Mouse (Mus musculus): Measurements from ENCODE around the gene Dcaf11. TPM values are rescaled to one million over a fixed set of nuclear protein-coding genes. Genes with fewer than 3 reads are reported as not detected.

Gene Dcaf11
- 72.9 and 81.6 TPM in 2 replicates for polyA plus RNA-seq (2015; fragmentation: Nextera tagmentation; extraction: Ambion mirVana)

GRCm38 (mm10) chr14:55559799-55560201 is at the start of gene Dcaf11:
Dcaf11 (plus strand) TSS chr14:55560006.
- peak within 1 kb of the TSS; percentile 91 for H3K4me2 ChIP-seq (ENCODE audit: low read depth, low read length)
- peaks cover 10% of the 10 kb centered on the region for H3K36me3 ChIP-seq (ENCODE audit: control insufficient read depth, insufficient read depth, low read length)
- no peaks in the 10 kb centered on the region for H3K9me3 ChIP-seq (ENCODE audit: control insufficient read depth, low read length)
- under 1% methylated on average over 27 of the region's 27 CpGs for WGBS
- H3K4me1 ChIP-seq (replicated peaks; ENCODE audit: control insufficient read depth, insufficient read depth, low read length): peaks cover 20% of the 10 kb centered on the region
- H3K4me3 ChIP-seq (ENCODE audit: low read length): peak within 1 kb of the TSS; percentile 83
- peak within 1 kb of the TSS; percentile 100 for H3K27ac ChIP-seq (ENCODE audit: low read length)
- peak; percentile 78 for ATAC-seq (ENCODE audit: low read depth)
- peak within 1 kb of the TSS; percentile 87 for H3K9ac ChIP-seq (ENCODE audit: low read length)
- no peaks in the 10 kb centered on the region for H3K27me3 ChIP-seq (ENCODE audit: control insufficient read depth, insufficient read depth, low read depth, low read length)

DNA sequence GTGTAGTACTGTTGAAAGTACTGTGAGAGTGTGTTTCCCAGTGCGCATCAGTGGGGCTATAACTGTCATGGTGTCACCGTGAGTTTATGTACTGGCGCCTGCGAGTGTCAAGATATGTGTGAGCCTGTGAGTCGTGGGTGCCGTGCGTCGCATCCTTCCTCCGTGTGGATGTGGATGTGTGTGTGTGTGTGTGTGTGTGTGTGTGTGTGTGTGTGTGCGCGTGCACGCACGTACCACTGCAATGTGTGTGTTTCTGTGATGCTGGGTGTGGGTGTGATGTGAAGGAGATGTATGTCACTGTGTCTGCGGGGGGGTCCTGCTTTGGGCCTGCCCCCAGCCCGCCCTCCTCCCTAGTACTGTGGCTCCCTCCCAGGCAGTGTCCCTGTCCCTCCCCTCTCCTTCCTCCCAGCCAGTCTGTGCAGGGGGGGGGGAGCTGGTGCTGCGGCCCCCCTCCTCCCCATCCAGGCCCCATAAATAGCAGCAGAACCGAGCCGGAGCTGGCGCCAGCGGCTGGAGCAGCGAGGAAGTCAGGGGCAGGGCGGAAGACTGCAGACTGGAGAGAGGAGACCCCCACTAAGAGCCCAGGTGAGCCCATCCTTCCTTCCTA is 49.6 kb upstream of the Dcaf11 start, which contains the start of gene Cpne6:
TSS of gene Cpne6 (plus strand) at position 321 of the 607 bp plus-strand sequence.
- 52% methylated on average over 20 of the region's 22 CpGs for WGBS
- H3K36me3 ChIP-seq (ENCODE audit: control insufficient read depth, insufficient read depth, low read length): no peaks in the 10 kb centered on the region
- no peak within 1 kb of the TSS for H3K4me3 ChIP-seq (ENCODE audit: low read length)
- H3K4me1 ChIP-seq (replicated peaks; ENCODE audit: control insufficient read depth, insufficient read depth, low read length): no peaks in the 10 kb centered on the region
- no peaks in the 10 kb centered on the region; the same call in 1 of the 2 replicates for H3K27me3 ChIP-seq (ENCODE audit: control insufficient read depth, insufficient read depth, low read depth, low read length)
- H3K4me2 ChIP-seq (ENCODE audit: low read depth, low read length): peak within 1 kb of the TSS; percentile 5; the same call in 1 of the 2 replicates
- peak; percentile 26; the same call in 1 of the 2 replicates for ATAC-seq (ENCODE audit: low read depth)
- no peak within 1 kb of the TSS for H3K9ac ChIP-seq (ENCODE audit: low read length)
- H3K9me3 ChIP-seq (ENCODE audit: control insufficient read depth, low read length): no peaks in the 10 kb centered on the region
- H3K27ac ChIP-seq (ENCODE audit: low read length): no peak within 1 kb of the TSS

- peak; percentile 29 for ATAC-seq (ENCODE audit: low read depth)
- no peak overlapping the region for H3K4me2 ChIP-seq (ENCODE audit: low read depth, low read length)
These were observed 48.8 kb upstream of the Dcaf11 start for GRCm38 (mm10) chr14:55511037-55511436.

GRCm38 (mm10) chr14:55513927-55514326 is 45.9 kb upstream of the Dcaf11 start:
- no peak overlapping the region for H3K9ac ChIP-seq (ENCODE audit: low read length)
- peaks cover 1% of the 10 kb centered on the region; the same call in 1 of the 2 replicates for H3K27me3 ChIP-seq (ENCODE audit: control insufficient read depth, insufficient read depth, low read depth, low read length)
- H3K9me3 ChIP-seq (ENCODE audit: control insufficient read depth, low read length): no peaks in the 10 kb centered on the region
- no peak for ATAC-seq (ENCODE audit: low read depth)
- no peak overlapping the region for H3K4me2 ChIP-seq (ENCODE audit: low read depth, low read length)
- H3K4me1 ChIP-seq (replicated peaks; ENCODE audit: control insufficient read depth, insufficient read depth, low read length): no peaks in the 10 kb centered on the region
- H3K27ac ChIP-seq (ENCODE audit: low read length): no peak overlapping the region
- no peaks in the 10 kb centered on the region for H3K36me3 ChIP-seq (ENCODE audit: control insufficient read depth, insufficient read depth, low read length)
- 43% methylated on average over 10 of the region's 10 CpGs for WGBS
- H3K4me3 ChIP-seq (ENCODE audit: low read length): no peak overlapping the region

More at GRCm38 (mm10) chr14:55511037-55511436, 48.8 kb upstream of the Dcaf11 start:
- Histone ChIP-seq H3K36me3 (ENCODE audit: control insufficient read depth, insufficient read depth, low read length) (no peaks in the 10 kb centered on the region), H3K27me3 (ENCODE audit: control insufficient read depth, insufficient read depth, low read depth, low read length) (no peaks in the 10 kb centered on the region; the same call in 1 of the 2 replicates), H3K4me3 (ENCODE audit: low read length) (no peak overlapping the region), H3K4me1 (replicated peaks; ENCODE audit: control insufficient read depth, insufficient read depth, low read length) (no peaks in the 10 kb centered on the region), H3K9ac (ENCODE audit: low read length) (no peak overlapping the region), H3K9me3 (ENCODE audit: control insufficient read depth, low read length) (no peaks in the 10 kb centered on the region), H3K27ac (ENCODE audit: low read length) (no peak overlapping the region)
- 41% methylated on average over 7 of the region's 7 CpGs for WGBS

- Histone ChIP-seq H3K4me2 (ENCODE audit: low read depth, low read length) (no peak overlapping the region), H3K4me1 (replicated peaks; ENCODE audit: control insufficient read depth, insufficient read depth, low read length) (peaks cover under 1% of the 10 kb centered on the region; the same call in 1 of the 2 replicates), H3K4me3 (ENCODE audit: low read length) (no peak overlapping the region), H3K9me3 (ENCODE audit: control insufficient read depth, low read length) (no peaks in the 10 kb centered on the region), H3K27ac (ENCODE audit: low read length) (no peak overlapping the region), H3K36me3 (ENCODE audit: control insufficient read depth, insufficient read depth, low read length) (no peaks in the 10 kb centered on the region), H3K27me3 (ENCODE audit: control insufficient read depth, insufficient read depth, low read depth, low read length) (peaks cover 16% of the 10 kb centered on the region), H3K9ac (ENCODE audit: low read length) (no peak overlapping the region)
- no peak for ATAC-seq (ENCODE audit: low read depth)
- 79% methylated on average over 4 of the region's 4 CpGs for WGBS
These were observed 44.0 kb upstream of the Dcaf11 start for GRCm38 (mm10) chr14:55515846-55516245.

DNA sequence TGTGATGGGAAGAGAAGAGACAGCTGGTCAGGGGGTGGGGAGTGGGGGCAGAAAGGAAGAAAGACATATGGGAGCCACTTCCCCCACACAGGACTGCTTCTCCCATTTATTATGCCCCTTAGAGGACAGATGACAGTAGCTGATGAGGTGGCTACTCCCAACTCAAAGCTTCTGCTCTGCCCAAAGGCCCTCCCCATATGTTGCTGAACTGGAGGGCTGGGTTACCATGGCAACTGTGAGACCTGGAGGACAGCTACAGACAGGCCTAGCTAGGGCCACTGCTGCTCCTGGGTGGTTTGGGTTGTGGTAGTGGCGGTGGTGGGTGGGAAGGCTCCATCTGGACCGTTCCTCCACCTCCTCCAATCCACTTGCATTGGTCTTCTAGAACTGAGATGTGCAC is 40.9 kb upstream of the Dcaf11 start:
- ATAC-seq (ENCODE audit: low read depth): no peak
- Histone ChIP-seq H3K27me3 (ENCODE audit: control insufficient read depth, insufficient read depth, low read depth, low read length) (peaks cover 27% of the 10 kb centered on the region), H3K9me3 (ENCODE audit: control insufficient read depth, low read length) (no peaks in the 10 kb centered on the region), H3K4me1 (replicated peaks; ENCODE audit: control insufficient read depth, insufficient read depth, low read length) (peaks cover 3% of the 10 kb centered on the region; the same call in 1 of the 2 replicates), H3K36me3 (ENCODE audit: control insufficient read depth, insufficient read depth, low read length) (no peaks in the 10 kb centered on the region), H3K4me2 (ENCODE audit: low read depth, low read length) (no peak overlapping the region), H3K27ac (ENCODE audit: low read length) (no peak overlapping the region), H3K4me3 (ENCODE audit: low read length) (no peak overlapping the region), H3K9ac (ENCODE audit: low read length) (no peak overlapping the region)
- WGBS: 44% methylated on average over 2 of the region's 2 CpGs

DNA sequence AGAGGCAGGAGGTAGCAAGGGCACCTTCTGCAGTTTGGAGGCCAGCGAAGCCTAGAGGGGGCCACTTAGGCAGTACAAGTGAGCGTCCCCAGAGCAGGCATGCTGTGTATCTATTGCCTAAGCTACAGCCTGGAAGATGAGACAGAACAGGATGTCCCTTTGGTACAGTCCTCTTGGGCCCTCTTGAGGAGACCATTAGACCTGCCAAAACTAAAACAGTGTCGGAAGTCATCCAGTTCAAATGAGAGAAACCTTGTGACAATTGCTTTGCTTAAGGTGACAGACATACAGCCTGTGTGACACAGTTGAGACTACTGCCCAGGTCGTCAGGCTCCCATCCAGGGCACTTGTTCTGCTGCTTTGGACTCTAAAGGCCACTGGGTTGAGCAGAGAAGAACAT is 40.2 kb upstream of the Dcaf11 start:
- no peak overlapping the region for H3K9ac ChIP-seq (ENCODE audit: low read length)
- no peaks in the 10 kb centered on the region for H3K9me3 ChIP-seq (ENCODE audit: control insufficient read depth, low read length)
- H3K27ac ChIP-seq (ENCODE audit: low read length): no peak overlapping the region
- no peak for ATAC-seq (ENCODE audit: low read depth)
- no peak overlapping the region for H3K4me2 ChIP-seq (ENCODE audit: low read depth, low read length)
- peaks cover 30% of the 10 kb centered on the region for H3K27me3 ChIP-seq (ENCODE audit: control insufficient read depth, insufficient read depth, low read depth, low read length)
- H3K4me3 ChIP-seq (ENCODE audit: low read length): no peak overlapping the region
- peaks cover 3% of the 10 kb centered on the region; the same call in 1 of the 2 replicates for H3K4me1 ChIP-seq (replicated peaks; ENCODE audit: control insufficient read depth, insufficient read depth, low read length)
- H3K36me3 ChIP-seq (ENCODE audit: control insufficient read depth, insufficient read depth, low read length): no peaks in the 10 kb centered on the region
- 61% methylated on average over 4 of the region's 4 CpGs for WGBS

DNA sequence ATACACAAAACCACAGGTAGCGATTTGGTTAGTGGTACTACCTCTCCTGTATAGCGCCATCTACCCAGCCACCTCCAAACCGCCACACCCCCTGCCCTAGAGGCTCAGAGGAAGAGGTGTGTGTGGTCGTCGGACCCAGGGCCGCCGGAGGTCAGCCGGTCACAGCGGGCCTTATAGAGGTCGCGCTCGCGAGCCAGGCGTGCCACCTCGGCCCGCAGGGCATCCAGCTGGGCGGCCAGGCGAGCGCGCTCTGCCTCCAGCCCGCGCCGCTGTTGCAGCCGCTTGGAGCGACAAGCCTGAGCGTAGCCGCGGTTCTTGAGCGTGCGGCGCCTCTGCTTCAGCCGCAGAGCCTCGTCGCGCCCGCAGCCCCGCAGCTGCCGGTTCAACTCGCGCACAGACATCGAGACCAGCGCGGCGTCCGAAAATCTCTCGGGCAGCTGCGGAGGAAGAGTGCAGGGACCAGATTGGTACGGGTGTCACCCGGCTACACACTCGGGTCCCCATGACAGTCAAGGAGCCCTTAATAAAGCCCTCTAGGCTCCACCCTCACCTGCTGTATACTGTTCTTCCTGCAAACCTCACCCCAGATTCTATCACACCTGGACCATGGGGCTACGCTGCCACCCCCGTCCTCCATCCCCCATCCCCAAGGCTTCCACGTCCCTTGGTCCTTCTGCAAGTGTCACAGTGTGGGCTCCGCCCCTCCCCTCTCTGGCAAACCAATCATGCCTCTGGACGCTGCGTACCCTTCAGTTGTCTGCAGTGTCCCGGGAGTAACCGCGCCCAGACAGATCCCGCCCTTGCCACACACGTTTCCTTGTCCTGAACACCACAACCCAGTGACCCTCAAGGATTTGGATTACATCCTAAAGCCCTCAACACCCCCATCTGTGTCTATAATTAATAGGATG is 39.1 kb upstream of the Dcaf11 start:
- ATAC-seq (ENCODE audit: low read depth): peak; percentile 72
- peak overlapping the region; percentile 45 for H3K9ac ChIP-seq (ENCODE audit: low read length)
- H3K4me2 ChIP-seq (ENCODE audit: low read depth, low read length): peak overlapping the region; percentile 90

DNA sequence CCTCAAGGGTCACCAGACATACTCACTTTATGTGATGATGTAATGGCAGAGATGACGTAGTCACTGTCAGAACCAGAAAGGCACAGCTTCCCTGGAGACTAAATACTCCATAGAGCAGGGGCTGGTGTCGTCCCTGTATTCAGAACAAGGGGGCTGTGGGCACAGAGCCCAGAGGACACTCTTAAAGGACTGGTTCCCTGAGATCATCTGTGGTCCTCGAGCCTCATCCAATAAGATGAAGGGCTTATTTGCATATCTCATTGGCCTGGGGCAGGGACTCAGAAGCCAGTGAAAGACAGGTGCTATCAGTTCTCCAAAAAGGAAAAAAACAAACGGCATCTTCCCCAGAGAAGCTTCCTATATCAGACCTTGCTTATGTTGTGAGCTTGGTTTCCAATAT is 35.7 kb upstream of the Dcaf11 start:
- peaks cover 27% of the 10 kb centered on the region for H3K27me3 ChIP-seq (ENCODE audit: control insufficient read depth, insufficient read depth, low read depth, low read length)
- WGBS: 34% methylated on average over 4 of the region's 4 CpGs
- H3K27ac ChIP-seq (ENCODE audit: low read length): no peak overlapping the region
- H3K36me3 ChIP-seq (ENCODE audit: control insufficient read depth, insufficient read depth, low read length): no peaks in the 10 kb centered on the region
- ATAC-seq (ENCODE audit: low read depth): no peak
- peaks cover 3% of the 10 kb centered on the region; the same call in 1 of the 2 replicates for H3K4me1 ChIP-seq (replicated peaks; ENCODE audit: control insufficient read depth, insufficient read depth, low read length)
- H3K4me2 ChIP-seq (ENCODE audit: low read depth, low read length): no peak overlapping the region
- H3K9me3 ChIP-seq (ENCODE audit: control insufficient read depth, low read length): no peaks in the 10 kb centered on the region
- no peak overlapping the region for H3K9ac ChIP-seq (ENCODE audit: low read length)
- H3K4me3 ChIP-seq (ENCODE audit: low read length): no peak overlapping the region

More for the DNA sequence above, 39.1 kb upstream of the Dcaf11 start:
- under 1% methylated on average over 61 of the region's 61 CpGs for WGBS
- H3K4me1 ChIP-seq (replicated peaks; ENCODE audit: control insufficient read depth, insufficient read depth, low read length): peaks cover 3% of the 10 kb centered on the region; the same call in 1 of the 2 replicates
- no peaks in the 10 kb centered on the region for H3K9me3 ChIP-seq (ENCODE audit: control insufficient read depth, low read length)
- peak overlapping the region; percentile 45 for H3K4me3 ChIP-seq (ENCODE audit: low read length)
- H3K27me3 ChIP-seq (ENCODE audit: control insufficient read depth, insufficient read depth, low read depth, low read length): peaks cover 30% of the 10 kb centered on the region
- H3K27ac ChIP-seq (ENCODE audit: low read length): no peak overlapping the region
- no peaks in the 10 kb centered on the region for H3K36me3 ChIP-seq (ENCODE audit: control insufficient read depth, insufficient read depth, low read length)
